Mouse (Mus musculus) limb, embryonic 10.5 days (tissue): ENCODE results near the gene Rrad. TPM values are rescaled to one million over a fixed set of nuclear protein-coding genes. Genes with fewer than 3 reads are reported as not detected.

Experiments
- DNase-seq: peaks from one replicate; pipeline ENCODE4 v3.0.0-alpha.2; 2017; ENCODE audit warnings: low spot score
- H3K27ac ChIP-seq: fragments of 300-500 bp; sonication (generic); 2 replicates; pipeline ENCODE4 v1.5.1; 2016; ENCODE audit warnings: mild to moderate bottlenecking
- H3K27me3 ChIP-seq: fragments of 300-500 bp; sonication (generic); 2 replicates; pipeline ENCODE4 v1.6.1; 2016; ENCODE audit warnings: low read depth, mild to moderate bottlenecking; ENCODE audit not compliant: poor library complexity, severe bottlenecking
- H3K36me3 ChIP-seq: fragments of 300-500 bp; sonication (generic); 2 replicates; pipeline ENCODE4 v1.6.1; 2016; ENCODE audit warnings: mild to moderate bottlenecking, moderate library complexity
- H3K4me1 ChIP-seq: fragments of 300-500 bp; sonication (generic); 2 replicates; pipeline ENCODE4 v1.6.1; 2016
- H3K4me3 ChIP-seq: fragments of 300-500 bp; sonication (generic); 2 replicates; pipeline ENCODE4 v1.5.1; 2016; ENCODE audit warnings: mild to moderate bottlenecking, moderate library complexity
- H3K9me3 ChIP-seq: fragments of 300-500 bp; sonication (generic); replicated peaks from 2 replicates; pipeline ENCODE4 v1.6.1; 2016; ENCODE audit warnings: mild to moderate bottlenecking
- WGBS: fragments of 180-500 bp; shearing (Covaris S2); methylation state at CpG from one replicate; pipeline ENCODE4 v1.1.7; 2016; 5-methylcytosine and 5-hydroxymethylcytosine counted together
- polyA plus RNA-seq: library from polyadenylated mRNA; unstranded; fragments of >200 nt; fragmentation: Nextera tagmentation; extraction: Ambion mirVana; gene quantifications from 2 replicates; pipeline ENCODE4 v1.2.1, GENCODE M21; 2016

The Rrad gene
- polyA plus RNA-seq, 1 experiment from 2014 or later, result 3.2 TPM

DNA sequence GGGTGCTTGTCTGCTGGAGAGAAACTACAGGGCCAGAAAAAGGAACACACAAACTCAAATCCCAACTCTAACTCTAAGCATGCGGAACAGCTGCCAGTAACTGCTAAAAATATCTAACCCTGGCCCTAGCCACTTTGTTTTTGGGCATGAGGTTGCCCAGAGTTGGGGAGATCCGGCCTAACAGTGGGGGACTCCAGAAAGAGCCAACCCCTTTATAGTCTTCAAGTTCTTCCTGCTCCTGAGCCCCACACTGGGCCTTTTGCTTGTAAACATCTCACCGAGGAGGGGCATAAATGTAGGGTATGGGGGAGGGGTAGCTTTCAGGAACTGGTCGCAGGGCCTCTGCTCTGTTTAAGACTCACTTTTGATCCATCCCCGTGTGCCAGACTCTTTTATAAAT is 848 bp upstream of the Rrad start:
- no peaks in the 10 kb centered on the region for H3K9me3 ChIP-seq
- peaks cover 40% of the 10 kb centered on the region for H3K27me3 ChIP-seq
- H3K36me3 ChIP-seq, result peaks cover 14% of the 10 kb centered on the region
- peak overlapping the region; percentile 73; the same call in 1 of the 2 replicates for H3K27ac ChIP-seq
- 20% methylated on average over 5 of the region's 5 CpGs for WGBS
- peaks cover 34% of the 10 kb centered on the region for H3K4me1 ChIP-seq
- peak overlapping the region; percentile 53; the same call in 1 of the 2 replicates for H3K4me3 ChIP-seq
- no peak for DNase-seq

DNA sequence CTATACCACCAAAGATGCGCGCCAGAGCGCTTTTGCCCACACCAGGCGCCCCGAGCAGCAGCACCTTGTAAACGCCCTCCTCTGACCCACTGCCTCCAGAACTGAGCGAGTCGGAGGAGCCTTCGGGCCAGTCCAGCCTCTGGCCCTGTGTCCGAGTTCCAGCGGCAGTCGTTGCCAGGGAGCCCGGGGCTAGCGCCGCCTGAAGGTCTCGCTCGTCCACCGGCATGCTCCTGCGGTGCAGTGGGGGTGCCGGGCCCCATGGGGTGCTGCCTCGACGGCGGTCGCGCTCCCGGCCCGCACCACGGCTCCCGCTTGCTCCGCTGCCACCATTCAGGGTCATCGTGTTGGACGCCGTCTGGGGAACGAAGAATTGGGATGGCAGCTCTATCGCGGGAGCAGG is 553 bp downstream of the Rrad start:
- WGBS, result 1% methylated on average over 36 of the region's 36 CpGs
- Histone ChIP-seq H3K4me3 (peak overlapping the region; percentile 53), H3K27ac (peak overlapping the region; percentile 73), H3K27me3 (peaks cover 40% of the 10 kb centered on the region), H3K36me3 (peaks cover 9% of the 10 kb centered on the region), H3K4me1 (peaks cover 34% of the 10 kb centered on the region), H3K9me3 (no peaks in the 10 kb centered on the region)
- peak; percentile 52 for DNase-seq

DNA sequence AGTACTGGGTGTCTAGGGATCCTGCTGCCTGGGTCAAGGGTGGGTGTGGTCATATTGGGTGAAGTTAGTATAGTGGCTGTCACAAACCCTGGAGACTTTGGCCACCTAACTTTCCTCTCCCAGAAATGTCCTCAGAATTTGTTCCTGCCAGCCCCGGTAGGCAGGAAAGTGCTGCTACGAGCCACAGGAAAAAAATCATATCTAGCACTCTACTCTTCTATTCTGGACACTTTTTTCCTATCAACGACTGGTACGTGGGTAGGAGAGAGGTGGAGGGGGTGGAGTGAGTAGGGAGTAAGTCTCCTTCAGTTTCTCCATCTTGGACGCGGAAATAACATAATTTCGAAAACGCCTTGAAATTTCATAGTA is 1.0 kb downstream of the Rrad start:
- H3K9me3 ChIP-seq, result no peaks in the 10 kb centered on the region
- 37% methylated on average over 8 of the region's 8 CpGs for WGBS
- peaks cover 40% of the 10 kb centered on the region for H3K27me3 ChIP-seq
- peaks cover 34% of the 10 kb centered on the region for H3K4me1 ChIP-seq
- peaks cover 5% of the 10 kb centered on the region for H3K36me3 ChIP-seq
- H3K4me3 ChIP-seq, result peak overlapping the region; percentile 53
- no peak overlapping the region for H3K27ac ChIP-seq
- DNase-seq, result no peak

DNA sequence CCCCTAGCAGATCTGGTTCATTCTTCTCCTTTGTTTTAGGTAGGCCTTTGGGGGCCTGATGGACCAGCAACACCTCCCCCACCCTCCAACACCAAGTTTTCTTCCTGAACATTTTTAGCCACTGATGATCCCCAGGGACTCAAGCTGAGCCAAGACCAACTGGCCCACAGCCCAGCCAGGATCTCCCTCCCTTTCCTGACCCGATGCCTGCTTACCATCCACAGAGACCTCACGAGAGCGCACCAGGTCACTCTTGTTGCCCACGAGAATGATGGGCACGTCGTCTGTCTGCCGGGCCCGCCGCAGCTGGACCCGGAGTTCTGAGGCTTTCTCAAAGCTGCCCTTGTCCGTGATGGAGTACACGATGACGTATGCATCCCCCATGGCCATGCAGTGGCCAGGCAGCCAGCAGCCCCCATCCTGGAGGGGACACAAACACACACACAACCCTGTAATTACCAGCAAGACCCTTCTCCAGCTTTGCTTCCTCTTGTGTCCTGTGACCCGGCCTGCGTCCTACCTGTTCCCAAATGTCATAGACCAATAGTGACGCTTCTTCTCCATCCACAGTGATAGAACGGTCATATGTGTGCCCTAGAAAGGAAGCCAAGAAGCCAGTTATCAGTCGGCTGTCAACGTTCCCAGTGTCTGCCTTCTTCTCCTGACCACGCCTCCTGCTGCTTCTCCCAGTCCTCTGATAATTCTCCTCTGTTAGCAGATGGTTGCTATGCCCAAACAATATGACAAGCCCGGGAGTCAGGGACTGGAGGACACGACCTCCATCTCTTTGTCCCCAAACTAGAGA is 1.6 kb downstream of the Rrad start:
- H3K4me3 ChIP-seq, result no peak overlapping the region

DNA sequence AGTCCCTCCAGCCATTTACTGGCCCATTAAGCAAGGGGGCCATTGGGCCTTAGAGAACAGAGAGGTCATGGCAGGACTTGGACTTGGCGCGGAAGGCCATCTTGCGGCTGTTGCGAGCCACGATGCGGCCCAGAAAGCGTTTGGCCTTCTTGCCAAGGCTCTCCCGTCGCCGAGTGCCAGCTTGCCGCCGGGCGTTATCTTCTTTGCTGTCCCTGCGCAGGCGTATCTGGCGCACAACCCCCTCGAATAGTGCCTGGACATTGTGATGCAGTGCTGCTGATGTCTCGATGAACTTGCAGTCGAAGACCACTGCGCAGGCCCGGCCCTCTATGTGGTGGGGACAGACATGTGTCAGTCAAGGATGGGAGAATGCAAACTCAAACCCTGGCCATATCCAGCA is 2.7 kb downstream of the Rrad start:
- no peak overlapping the region for H3K4me3 ChIP-seq
- peaks cover 40% of the 10 kb centered on the region for H3K27me3 ChIP-seq
- WGBS, result 94% methylated on average over 21 of the region's 21 CpGs
- H3K9me3 ChIP-seq, result no peaks in the 10 kb centered on the region
- no peaks in the 10 kb centered on the region for H3K36me3 ChIP-seq
- H3K27ac ChIP-seq, result no peak overlapping the region
- no peak for DNase-seq
- peaks cover 33% of the 10 kb centered on the region for H3K4me1 ChIP-seq

More for the DNA sequence above, 1.6 kb downstream of the Rrad start:
- peaks cover 40% of the 10 kb centered on the region for H3K27me3 ChIP-seq
- H3K9me3 ChIP-seq, result no peaks in the 10 kb centered on the region
- H3K27ac ChIP-seq, result no peak overlapping the region
- no peaks in the 10 kb centered on the region for H3K36me3 ChIP-seq
- 80% methylated on average over 22 of the region's 22 CpGs for WGBS
- DNase-seq, result no peak
- H3K4me1 ChIP-seq, result peaks cover 34% of the 10 kb centered on the region

DNA sequence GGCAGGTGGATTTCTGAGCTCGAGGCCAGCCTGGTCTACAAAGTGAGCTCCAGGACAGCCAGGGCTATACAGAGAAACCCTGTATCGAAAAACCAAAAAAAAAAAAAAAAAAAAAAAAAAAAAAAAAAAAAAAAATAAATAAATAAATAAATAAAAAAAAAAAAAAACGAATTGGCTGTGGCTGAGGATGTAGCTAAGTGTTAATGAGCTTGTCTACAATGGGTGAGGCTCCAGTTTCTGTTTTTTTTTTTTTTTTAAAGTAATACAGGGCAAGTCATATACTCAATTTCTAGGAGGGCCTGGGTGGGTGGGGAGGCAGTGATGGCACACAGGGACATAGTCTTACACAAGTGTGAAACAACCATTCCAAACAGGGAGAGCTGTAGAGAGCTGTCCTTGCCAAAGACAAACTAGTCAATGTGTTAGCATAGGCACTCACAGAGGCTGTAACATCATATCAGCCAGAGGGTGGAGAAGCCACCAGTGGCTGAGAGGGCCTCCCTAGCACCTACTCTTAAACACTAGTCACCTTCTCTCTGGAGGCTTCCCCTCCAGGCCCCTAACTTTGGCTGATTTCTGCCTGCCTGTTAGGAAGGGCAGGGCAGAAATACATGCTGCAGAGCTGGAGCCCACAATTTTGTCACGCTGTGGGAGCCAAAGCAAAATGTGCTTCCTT is 3.9 kb downstream of the Rrad start:
- Histone ChIP-seq H3K9me3 (no peaks in the 10 kb centered on the region), H3K36me3 (no peaks in the 10 kb centered on the region), H3K27ac (no peak overlapping the region), H3K4me1 (peaks cover 21% of the 10 kb centered on the region), H3K27me3 (peaks cover 40% of the 10 kb centered on the region), H3K4me3 (no peak overlapping the region)
- DNase-seq, result no peak
- WGBS, result 76% methylated on average over 4 of the region's 4 CpGs

DNA sequence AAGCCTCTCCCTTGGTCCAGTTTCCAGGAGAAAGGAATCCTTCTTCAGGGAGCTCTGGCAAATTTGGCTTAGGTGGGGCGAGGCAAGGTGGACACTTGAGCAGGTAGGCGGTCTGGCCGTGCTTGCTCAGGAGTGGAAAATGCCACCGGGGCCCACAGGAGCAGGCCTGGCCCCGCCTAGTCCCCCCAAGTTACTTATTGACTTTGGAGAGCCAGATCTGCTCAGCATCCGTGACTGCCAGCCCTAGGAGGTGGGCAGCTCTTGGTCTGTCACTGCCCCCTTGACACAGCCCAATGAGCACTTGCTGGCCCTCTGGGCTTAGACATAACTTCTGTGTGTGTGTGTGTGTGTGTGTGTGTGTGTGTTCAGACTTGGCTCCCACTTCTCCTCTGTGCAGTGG is 7.0 kb downstream of the Rrad start, which contains the start of gene Cdh16:
TSS of gene Cdh16 (minus strand) at position 236 of the 400 bp plus-strand sequence.
- Histone ChIP-seq H3K9me3 (no peaks in the 10 kb centered on the region), H3K4me3 (no peak within 1 kb of the TSS), H3K27ac (no peak within 1 kb of the TSS), H3K36me3 (no peaks in the 10 kb centered on the region), H3K27me3 (peaks cover 11% of the 10 kb centered on the region), H3K4me1 (no peaks in the 10 kb centered on the region)
- WGBS, result 84% methylated on average over 6 of the region's 6 CpGs
- DNase-seq, result no peak

DNA sequence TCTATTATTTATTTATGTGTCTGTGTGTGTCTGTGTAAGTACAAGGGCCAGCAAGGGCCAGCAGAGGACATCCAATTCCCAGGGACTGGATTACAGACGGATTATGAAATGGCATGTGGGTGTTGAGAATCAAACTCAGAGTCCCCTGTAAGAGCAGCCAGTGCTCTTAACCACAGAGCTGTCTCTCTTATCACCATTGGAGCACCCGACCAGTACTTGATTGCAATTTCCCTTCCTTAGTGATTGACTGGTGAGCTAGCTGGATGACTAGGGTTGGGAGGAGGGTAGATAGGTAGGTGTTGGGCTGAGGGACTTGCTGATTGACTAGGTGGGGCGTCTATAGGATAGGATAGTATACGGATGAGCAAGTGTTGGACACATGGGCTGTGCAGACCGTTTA is 10.4 kb downstream of the Rrad start:
- Histone ChIP-seq H3K27ac (no peak overlapping the region), H3K27me3 (no peaks in the 10 kb centered on the region), H3K4me3 (no peak overlapping the region), H3K36me3 (no peaks in the 10 kb centered on the region), H3K9me3 (no peaks in the 10 kb centered on the region), H3K4me1 (no peaks in the 10 kb centered on the region)
- WGBS, result 85% methylated on average over 5 of the region's 5 CpGs
- no peak for DNase-seq

DNA sequence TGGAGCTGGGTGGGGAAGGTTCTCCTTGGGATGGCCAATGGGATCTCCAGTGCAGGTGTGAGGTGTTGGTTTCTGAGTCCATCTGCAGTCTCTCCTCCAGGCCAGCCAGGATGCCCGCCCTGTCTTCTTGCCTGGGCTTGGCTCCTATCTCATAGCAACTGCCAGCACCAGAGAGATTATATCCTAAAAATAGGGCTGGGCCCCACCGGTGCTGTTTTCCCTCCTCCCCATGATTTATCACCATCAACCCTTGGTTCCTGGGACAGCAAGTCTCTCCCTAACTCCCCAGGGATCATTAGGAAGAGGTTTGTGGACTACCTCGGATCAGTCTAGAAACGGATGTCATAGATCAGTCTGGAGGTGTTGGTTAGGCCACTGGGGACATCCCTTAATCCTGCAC is 18.0 kb downstream of the Rrad start:
- WGBS, result 84% methylated on average over 4 of the region's 4 CpGs
- Histone ChIP-seq H3K4me1 (no peaks in the 10 kb centered on the region), H3K9me3 (no peaks in the 10 kb centered on the region), H3K27me3 (no peaks in the 10 kb centered on the region), H3K36me3 (no peaks in the 10 kb centered on the region), H3K4me3 (no peak overlapping the region), H3K27ac (no peak overlapping the region)
- DNase-seq, result no peak

DNA sequence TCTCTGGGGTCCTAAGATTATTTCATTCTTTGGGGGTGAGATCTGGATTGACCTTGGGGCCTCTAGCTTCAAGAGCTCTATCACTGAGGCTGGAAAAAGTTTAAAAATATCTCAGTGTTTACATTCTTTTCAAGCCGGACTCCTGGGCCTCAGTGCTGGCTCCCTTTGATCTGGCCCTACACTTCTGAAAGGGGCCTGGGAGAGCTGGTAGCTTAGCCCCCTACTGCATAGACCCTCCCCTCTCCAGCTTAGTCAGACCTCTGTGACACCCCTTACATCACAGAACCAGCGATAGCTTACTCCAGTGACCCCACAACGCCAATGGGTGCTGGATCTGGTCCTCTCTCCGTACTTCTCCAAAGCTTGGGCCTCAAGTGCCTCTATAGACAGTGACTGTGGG is 19.5 kb downstream of the Rrad start:
- 68% methylated on average over 4 of the region's 4 CpGs for WGBS
- Histone ChIP-seq H3K4me1 (no peaks in the 10 kb centered on the region), H3K4me3 (no peak overlapping the region), H3K36me3 (no peaks in the 10 kb centered on the region), H3K27ac (no peak overlapping the region), H3K27me3 (no peaks in the 10 kb centered on the region), H3K9me3 (no peaks in the 10 kb centered on the region)
- no peak for DNase-seq

DNA sequence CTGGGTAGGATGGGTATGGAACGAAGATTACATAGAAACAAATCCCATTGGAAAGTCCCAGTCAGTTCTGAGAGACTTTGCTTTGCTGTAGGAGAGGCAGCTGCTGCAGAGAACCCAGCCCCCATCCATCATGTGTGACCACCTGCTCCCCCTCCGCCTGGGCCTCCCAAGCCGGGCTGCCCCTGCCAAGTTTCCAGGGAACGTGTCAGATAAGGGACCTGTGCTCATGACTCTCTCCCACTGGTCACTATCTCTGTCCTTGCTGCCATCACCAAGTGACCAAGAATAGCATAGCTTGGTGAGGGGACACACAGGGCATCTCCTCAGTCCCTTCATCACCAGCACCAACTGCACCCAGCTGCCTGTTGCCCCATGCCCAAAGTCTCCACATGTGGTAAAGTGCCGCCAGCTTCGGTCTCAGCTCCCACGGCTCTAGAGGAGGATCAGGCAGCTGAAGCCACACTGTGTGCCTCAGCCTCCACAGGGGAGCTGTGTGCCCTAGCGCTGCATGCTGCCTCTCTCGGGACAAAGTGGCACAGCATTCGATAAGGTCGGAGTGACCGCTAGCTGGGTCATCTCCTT is 20.9 kb downstream of the Rrad start:
- H3K9me3 ChIP-seq, result no peaks in the 10 kb centered on the region
- H3K27ac ChIP-seq, result no peak overlapping the region
- H3K36me3 ChIP-seq, result no peaks in the 10 kb centered on the region
- H3K4me1 ChIP-seq, result peaks cover 7% of the 10 kb centered on the region; the same call in 1 of the 2 replicates
- WGBS, result 75% methylated on average over 12 of the region's 12 CpGs
- H3K27me3 ChIP-seq, result no peaks in the 10 kb centered on the region
- DNase-seq, result no peak
- H3K4me3 ChIP-seq, result no peak overlapping the region

DNA sequence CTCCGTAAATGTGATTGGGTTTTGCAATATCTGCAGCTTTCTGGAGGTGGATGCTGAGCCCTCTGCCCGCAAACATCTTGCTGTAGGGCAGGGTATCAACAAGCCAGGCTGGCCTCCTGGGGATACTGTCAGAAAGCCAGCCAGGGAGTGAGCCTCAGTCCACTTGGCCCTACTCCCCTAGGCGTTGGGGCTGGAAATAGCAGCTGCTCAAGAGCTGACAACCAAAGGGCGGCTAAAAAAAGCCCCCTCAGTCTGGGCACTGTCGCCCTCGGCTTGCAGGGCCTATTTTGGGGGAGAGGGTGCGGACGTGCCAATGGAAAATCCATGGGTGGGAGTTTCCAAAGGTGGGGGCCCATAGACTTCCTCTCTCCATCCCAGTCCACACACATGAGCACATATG is 21.9 kb downstream of the Rrad start:
- Histone ChIP-seq H3K9me3 (no peaks in the 10 kb centered on the region), H3K4me1 (peaks cover 7% of the 10 kb centered on the region; the same call in 1 of the 2 replicates), H3K27me3 (no peaks in the 10 kb centered on the region), H3K4me3 (no peak overlapping the region), H3K36me3 (no peaks in the 10 kb centered on the region), H3K27ac (no peak overlapping the region)
- DNase-seq, result no peak
- 80% methylated on average over 8 of the region's 8 CpGs for WGBS

DNA sequence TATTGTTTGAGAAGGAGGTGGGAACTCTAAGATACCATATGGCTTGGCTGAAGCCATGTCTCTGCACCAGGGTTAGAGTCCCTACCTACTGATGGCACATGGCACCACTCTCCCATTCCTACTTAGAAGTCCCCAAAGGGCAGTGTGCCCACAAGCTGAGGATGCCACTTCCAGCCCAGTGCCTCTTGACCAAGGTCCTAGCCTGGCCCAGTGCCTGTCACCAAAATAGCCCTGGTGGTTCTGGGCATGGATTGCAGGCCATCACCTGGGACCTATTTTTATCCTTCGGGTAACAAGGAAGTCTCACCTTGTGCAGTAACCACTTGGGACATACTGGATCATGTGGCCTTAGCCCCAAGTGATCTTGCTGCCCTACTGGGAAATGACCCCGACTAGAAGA is 23.2 kb downstream of the Rrad start:
- 79% methylated on average over 2 of the region's 2 CpGs for WGBS

More for the DNA sequence above, 23.2 kb downstream of the Rrad start:
- no peaks in the 10 kb centered on the region for H3K36me3 ChIP-seq
- DNase-seq, result no peak
- H3K4me1 ChIP-seq, result peaks cover 10% of the 10 kb centered on the region
- H3K27ac ChIP-seq, result no peak overlapping the region
- H3K27me3 ChIP-seq, result no peaks in the 10 kb centered on the region
- H3K4me3 ChIP-seq, result no peak overlapping the region
- H3K9me3 ChIP-seq, result no peaks in the 10 kb centered on the region
